Mouse (Mus musculus): ENCODE results near the gene Vipr1. TPM values are rescaled to one million over a fixed set of nuclear protein-coding genes. Genes with fewer than 3 reads are reported as not detected.

The Vipr1 gene
- polyA plus RNA-seq, 1 experiment from 2014 or later = 0.77 TPM

DNA sequence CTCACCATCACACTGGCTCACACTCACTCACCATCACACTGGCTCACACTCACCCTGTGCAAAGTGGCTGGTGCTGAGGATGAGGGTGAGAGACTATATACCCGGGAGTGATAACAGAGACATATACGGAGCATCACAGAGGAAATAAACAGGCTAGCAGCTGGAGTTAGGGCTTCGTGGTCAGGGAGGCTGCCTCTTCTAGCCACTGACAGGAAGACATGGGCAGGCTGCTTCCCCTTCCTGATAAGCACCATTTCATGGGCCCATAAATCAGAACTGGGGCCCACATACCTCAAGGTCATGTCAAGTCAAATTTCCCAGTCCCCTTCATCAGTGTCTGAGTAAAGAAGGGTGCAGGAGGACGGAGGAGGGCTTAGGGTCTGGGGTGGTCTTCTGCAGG is 34.6 kb downstream of the Vipr1 start:
- Histone ChIP-seq H3K27me3 (replicated peaks; ENCODE audit: control insufficient read depth, insufficient read depth, low read length) (peaks cover 3% of the 10 kb centered on the region; the same call in 1 of the 2 replicates), H3K27ac (ENCODE audit: low read depth, low read length) (no peak overlapping the region), H3K36me3 (ENCODE audit: control insufficient read depth, insufficient read depth, low read length) (no peaks in the 10 kb centered on the region), H3K9me3 (ENCODE audit: control insufficient read depth, low read length) (no peaks in the 10 kb centered on the region), H3K4me2 (no peak overlapping the region), H3K4me3 (ENCODE audit: low read depth, low read length) (no peak overlapping the region), H3K9ac (ENCODE audit: low read depth, low read length) (no peak overlapping the region), H3K4me1 (replicated peaks; ENCODE audit: control insufficient read depth, insufficient read depth, low read length) (peaks cover 16% of the 10 kb centered on the region)
- ATAC-seq (replicated peaks; ENCODE audit: low FRiP score) (no peak), DNase-seq (ENCODE audit: low spot score) (no peak)
- WGBS = 16% methylated on average over 4 of the region's 4 CpGs

- no peak overlapping the region for H3K9ac ChIP-seq (ENCODE audit: low read depth, low read length)
- no peak for DNase-seq (ENCODE audit: low spot score)
- H3K27ac ChIP-seq (ENCODE audit: low read depth, low read length) = no peak overlapping the region
- WGBS = 41% methylated on average over 8 of the region's 8 CpGs
- no peak for ATAC-seq (replicated peaks; ENCODE audit: low FRiP score)
- H3K4me1 ChIP-seq (replicated peaks; ENCODE audit: control insufficient read depth, insufficient read depth, low read length) = peaks cover 12% of the 10 kb centered on the region
- H3K27me3 ChIP-seq (replicated peaks; ENCODE audit: control insufficient read depth, insufficient read depth, low read length) = peaks cover 3% of the 10 kb centered on the region; the same call in 1 of the 2 replicates
- H3K9me3 ChIP-seq (ENCODE audit: control insufficient read depth, low read length) = no peaks in the 10 kb centered on the region
- H3K4me3 ChIP-seq (ENCODE audit: low read depth, low read length) = no peak overlapping the region
- H3K36me3 ChIP-seq (ENCODE audit: control insufficient read depth, insufficient read depth, low read length) = no peaks in the 10 kb centered on the region
- H3K4me2 ChIP-seq = no peak overlapping the region
These were observed 35.0 kb downstream of the Vipr1 start for GRCm38 (mm10) chr9:121677476-121677875.

GRCm38 (mm10) chr9:121679549-121679948 is 37.0 kb downstream of the Vipr1 start:
- Histone ChIP-seq H3K4me2 (no peak overlapping the region), H3K4me3 (ENCODE audit: low read depth, low read length) (no peak overlapping the region), H3K9ac (ENCODE audit: low read depth, low read length) (no peak overlapping the region), H3K4me1 (replicated peaks; ENCODE audit: control insufficient read depth, insufficient read depth, low read length) (peaks cover 8% of the 10 kb centered on the region; the same call in 1 of the 2 replicates), H3K27me3 (replicated peaks; ENCODE audit: control insufficient read depth, insufficient read depth, low read length) (peaks cover 3% of the 10 kb centered on the region; the same call in 1 of the 2 replicates), H3K27ac (ENCODE audit: low read depth, low read length) (no peak overlapping the region), H3K36me3 (ENCODE audit: control insufficient read depth, insufficient read depth, low read length) (no peaks in the 10 kb centered on the region), H3K9me3 (ENCODE audit: control insufficient read depth, low read length) (no peaks in the 10 kb centered on the region)
- DNase-seq (ENCODE audit: low spot score) (no peak), ATAC-seq (replicated peaks; ENCODE audit: low FRiP score) (peak; percentile 60)
- WGBS = 19% methylated on average over 6 of the region's 6 CpGs

DNA sequence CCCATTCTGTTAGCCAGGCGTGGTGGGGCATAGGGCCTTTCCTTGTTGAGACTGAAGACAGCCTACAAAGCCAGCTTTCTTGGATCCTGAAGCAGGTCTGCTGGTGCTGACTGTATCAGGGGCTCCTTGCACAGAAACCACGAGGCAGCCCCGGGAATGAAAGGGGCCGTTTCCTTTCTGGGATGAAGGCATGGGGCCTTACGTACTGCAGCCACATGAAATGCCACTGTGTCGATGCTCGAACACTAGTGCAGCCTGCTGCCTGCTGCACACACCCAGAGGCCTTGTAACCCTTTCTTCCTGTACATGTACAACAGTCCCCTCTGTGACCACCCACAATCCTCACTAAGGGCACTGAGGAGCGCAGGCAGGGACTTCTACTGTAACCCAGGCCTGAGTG is 38.7 kb downstream of the Vipr1 start:
- H3K36me3 ChIP-seq (ENCODE audit: control insufficient read depth, insufficient read depth, low read length) = peaks cover 2% of the 10 kb centered on the region; the same call in 1 of the 2 replicates
- H3K9me3 ChIP-seq (ENCODE audit: control insufficient read depth, low read length) = no peaks in the 10 kb centered on the region
- no peak overlapping the region for H3K9ac ChIP-seq (ENCODE audit: low read depth, low read length)
- peaks cover 8% of the 10 kb centered on the region; the same call in 1 of the 2 replicates for H3K4me1 ChIP-seq (replicated peaks; ENCODE audit: control insufficient read depth, insufficient read depth, low read length)
- H3K4me2 ChIP-seq = no peak overlapping the region
- ATAC-seq (replicated peaks; ENCODE audit: low FRiP score) (no peak), DNase-seq (ENCODE audit: low spot score) (no peak)
- H3K4me3 ChIP-seq (ENCODE audit: low read depth, low read length) = no peak overlapping the region
- 66% methylated on average over 8 of the region's 8 CpGs for WGBS
- H3K27ac ChIP-seq (ENCODE audit: low read depth, low read length) = no peak overlapping the region
- peaks cover 3% of the 10 kb centered on the region; the same call in 1 of the 2 replicates for H3K27me3 ChIP-seq (replicated peaks; ENCODE audit: control insufficient read depth, insufficient read depth, low read length)

GRCm38 (mm10) chr9:121682037-121682680 is 39.6 kb downstream of the Vipr1 start:
- Histone ChIP-seq H3K4me1 (replicated peaks; ENCODE audit: control insufficient read depth, insufficient read depth, low read length) (peaks cover 4% of the 10 kb centered on the region; the same call in 1 of the 2 replicates), H3K4me2 (no peak overlapping the region), H3K9me3 (ENCODE audit: control insufficient read depth, low read length) (no peaks in the 10 kb centered on the region), H3K36me3 (ENCODE audit: control insufficient read depth, insufficient read depth, low read length) (peaks cover 2% of the 10 kb centered on the region; the same call in 1 of the 2 replicates), H3K27ac (ENCODE audit: low read depth, low read length) (no peak overlapping the region), H3K27me3 (replicated peaks; ENCODE audit: control insufficient read depth, insufficient read depth, low read length) (peaks cover 3% of the 10 kb centered on the region; the same call in 1 of the 2 replicates), H3K4me3 (ENCODE audit: low read depth, low read length) (no peak overlapping the region), H3K9ac (ENCODE audit: low read depth, low read length) (no peak overlapping the region)
- no peak for DNase-seq (ENCODE audit: low spot score)
- 69% methylated on average over 18 of the region's 18 CpGs for WGBS
- no peak for ATAC-seq (replicated peaks; ENCODE audit: low FRiP score)

DNA sequence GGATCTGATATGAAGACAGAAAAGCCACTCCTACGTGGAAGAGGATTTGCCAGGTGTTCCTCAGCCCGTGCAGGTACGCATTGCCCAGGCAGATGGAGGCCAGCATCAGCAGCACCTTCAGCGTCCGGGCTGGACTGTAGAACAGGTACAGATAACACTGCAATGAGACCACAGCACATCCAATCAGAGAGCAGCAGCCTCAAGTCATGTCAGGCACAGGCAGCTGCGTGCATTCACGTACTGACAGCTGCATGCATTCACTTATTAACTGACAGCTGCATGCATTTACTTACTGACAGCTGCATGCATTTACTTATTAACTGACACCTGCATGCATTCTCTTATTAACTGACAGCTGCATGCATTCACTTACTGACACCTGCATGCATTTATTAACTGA is 42.2 kb downstream of the Vipr1 start:
- DNase-seq (ENCODE audit: low spot score) (no peak), ATAC-seq (replicated peaks; ENCODE audit: low FRiP score) (no peak)
- H3K27ac ChIP-seq (ENCODE audit: low read depth, low read length) = no peak overlapping the region
- H3K9ac ChIP-seq (ENCODE audit: low read depth, low read length) = no peak overlapping the region
- H3K4me2 ChIP-seq = no peak overlapping the region
- no peaks in the 10 kb centered on the region for H3K9me3 ChIP-seq (ENCODE audit: control insufficient read depth, low read length)
- no peak overlapping the region for H3K4me3 ChIP-seq (ENCODE audit: low read depth, low read length)
- WGBS = 72% methylated on average over 7 of the region's 7 CpGs
- H3K36me3 ChIP-seq (ENCODE audit: control insufficient read depth, insufficient read depth, low read length) = peaks cover 5% of the 10 kb centered on the region; the same call in 1 of the 2 replicates
- H3K4me1 ChIP-seq (replicated peaks; ENCODE audit: control insufficient read depth, insufficient read depth, low read length) = no peaks in the 10 kb centered on the region
- no peaks in the 10 kb centered on the region; the same call in 1 of the 2 replicates for H3K27me3 ChIP-seq (replicated peaks; ENCODE audit: control insufficient read depth, insufficient read depth, low read length)

- Histone ChIP-seq H3K4me3 (ENCODE audit: low read depth, low read length) (no peak overlapping the region), H3K9ac (ENCODE audit: low read depth, low read length) (no peak overlapping the region), H3K4me1 (replicated peaks; ENCODE audit: control insufficient read depth, insufficient read depth, low read length) (no peaks in the 10 kb centered on the region), H3K36me3 (ENCODE audit: control insufficient read depth, insufficient read depth, low read length) (peaks cover 5% of the 10 kb centered on the region; the same call in 1 of the 2 replicates), H3K27me3 (replicated peaks; ENCODE audit: control insufficient read depth, insufficient read depth, low read length) (no peaks in the 10 kb centered on the region), H3K27ac (ENCODE audit: low read depth, low read length) (no peak overlapping the region), H3K9me3 (ENCODE audit: control insufficient read depth, low read length) (no peaks in the 10 kb centered on the region), H3K4me2 (no peak overlapping the region)
- 89% methylated on average over 15 of the region's 15 CpGs for WGBS
- no peak for ATAC-seq (replicated peaks; ENCODE audit: low FRiP score)
- DNase-seq (ENCODE audit: low spot score) = no peak
These were observed 47.7 kb downstream of the Vipr1 start for GRCm38 (mm10) chr9:121690200-121690651.

GRCm38 (mm10) chr9:121690734-121691133 is 48.2 kb downstream of the Vipr1 start:
- no peak for DNase-seq (ENCODE audit: low spot score)
- no peaks in the 10 kb centered on the region for H3K9me3 ChIP-seq (ENCODE audit: control insufficient read depth, low read length)
- peaks cover 3% of the 10 kb centered on the region; the same call in 1 of the 2 replicates for H3K36me3 ChIP-seq (ENCODE audit: control insufficient read depth, insufficient read depth, low read length)
- H3K27ac ChIP-seq (ENCODE audit: low read depth, low read length) = no peak overlapping the region
- ATAC-seq (replicated peaks; ENCODE audit: low FRiP score) = no peak
- no peak overlapping the region for H3K9ac ChIP-seq (ENCODE audit: low read depth, low read length)
- 87% methylated on average over 7 of the region's 7 CpGs for WGBS
- no peak overlapping the region for H3K4me3 ChIP-seq (ENCODE audit: low read depth, low read length)
- no peaks in the 10 kb centered on the region for H3K4me1 ChIP-seq (replicated peaks; ENCODE audit: control insufficient read depth, insufficient read depth, low read length)
- H3K27me3 ChIP-seq (replicated peaks; ENCODE audit: control insufficient read depth, insufficient read depth, low read length) = no peaks in the 10 kb centered on the region
- H3K4me2 ChIP-seq = no peak overlapping the region

GRCm38 (mm10) chr9:121694736-121695135 is 52.2 kb downstream of the Vipr1 start:
- no peak overlapping the region for H3K9ac ChIP-seq (ENCODE audit: low read depth, low read length)

More at GRCm38 (mm10) chr9:121694736-121695135, 52.2 kb downstream of the Vipr1 start:
- ATAC-seq (replicated peaks; ENCODE audit: low FRiP score) (no peak), DNase-seq (ENCODE audit: low spot score) (no peak)
- no peak overlapping the region for H3K4me2 ChIP-seq
- H3K4me1 ChIP-seq (replicated peaks; ENCODE audit: control insufficient read depth, insufficient read depth, low read length) = no peaks in the 10 kb centered on the region
- no peaks in the 10 kb centered on the region for H3K9me3 ChIP-seq (ENCODE audit: control insufficient read depth, low read length)
- H3K27ac ChIP-seq (ENCODE audit: low read depth, low read length) = no peak overlapping the region
- WGBS = 73% methylated on average over 12 of the region's 12 CpGs
- H3K36me3 ChIP-seq (ENCODE audit: control insufficient read depth, insufficient read depth, low read length) = no peaks in the 10 kb centered on the region
- H3K4me3 ChIP-seq (ENCODE audit: low read depth, low read length) = no peak overlapping the region
- no peaks in the 10 kb centered on the region for H3K27me3 ChIP-seq (replicated peaks; ENCODE audit: control insufficient read depth, insufficient read depth, low read length)
